Mouse (Mus musculus) frontal cortex, postnatal 14 days (tissue): ENCODE measurements at regions not wholly inside any gene's neighbourhood (a gene's known extent, or its start where the extent isn't known, plus 50 kb on each side); places are given as distances from the start of the nearest gene placed in this dataset.
A peak's percentile ranks its signal among the peaks of the same experiment; 100 is the strongest.

Source experiments
- DNase-seq, 2 experiments: peaks; one replicate each; pipeline ENCODE4 v3.0.0; 2022; ENCODE audit warnings: low spot score in 2 of 2

DNA sequence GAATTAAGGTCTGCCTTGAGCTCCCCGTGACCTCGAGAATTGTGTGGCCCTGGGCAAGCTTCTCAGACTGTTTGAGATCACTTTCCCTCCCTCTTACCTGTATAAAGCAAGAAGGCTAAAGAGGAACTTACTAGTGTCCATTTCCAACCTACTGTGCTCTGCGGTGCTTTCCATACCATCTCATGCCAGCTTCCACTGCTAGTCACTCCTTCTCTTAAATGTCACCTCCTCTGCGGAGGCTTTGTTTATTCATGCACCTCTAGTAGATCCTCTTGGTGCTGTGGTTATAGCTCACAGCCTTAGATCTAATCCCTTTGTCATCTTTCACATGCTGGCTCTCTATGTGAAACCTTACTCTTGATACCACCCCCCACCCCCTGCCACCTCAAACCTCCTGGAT, 2310.3 kb upstream of the Lrrc6 start:
- DNase-seq = no peak

DNA sequence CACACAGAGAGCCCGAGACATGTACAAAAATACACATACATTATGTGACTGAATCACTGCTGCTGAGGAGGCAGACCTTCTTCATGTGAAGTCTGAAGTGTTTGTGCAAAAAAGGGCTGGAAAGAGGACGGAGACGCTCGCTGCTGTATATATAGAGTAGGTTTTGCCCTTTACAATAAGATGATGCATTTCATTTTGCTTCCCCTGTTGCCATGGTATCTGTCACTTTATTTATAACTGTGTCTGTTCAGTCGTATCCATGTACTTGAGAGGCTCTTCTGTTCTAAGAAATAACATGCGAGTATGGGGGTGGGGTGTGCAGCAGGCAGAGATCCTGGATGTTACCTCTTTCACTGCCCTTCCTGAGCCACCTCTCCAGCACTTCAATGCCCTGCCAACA, 2309.9 kb upstream of the Lrrc6 start:
- peak; percentile 37 to 41 for DNase-seq

- DNase-seq = no peak
These were observed 2307.5 kb upstream of the Lrrc6 start for GRCm38 (mm10) chr15:68808175-68808574.

DNA sequence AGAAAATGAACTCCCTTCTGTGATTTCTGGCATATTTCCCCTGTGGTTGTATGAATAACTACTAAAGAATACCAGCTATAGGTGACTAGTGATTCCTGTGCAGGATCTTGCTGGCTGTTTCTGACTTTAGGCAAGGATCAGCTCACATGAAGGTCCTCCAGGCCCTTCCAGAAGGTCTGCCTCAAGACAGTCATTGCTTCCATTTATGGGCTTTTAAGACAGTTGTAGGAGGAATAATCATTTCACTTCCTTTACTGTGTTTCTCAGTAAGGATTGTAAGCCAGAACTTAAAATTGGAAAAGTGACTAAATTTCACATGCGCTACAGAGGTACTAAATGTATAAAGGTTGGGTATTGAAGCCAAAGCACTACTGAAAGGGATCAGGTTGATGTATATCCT, 2303.5 kb upstream of the Lrrc6 start:
- no peak for DNase-seq

GRCm38 (mm10) chr15:68801763-68802162, 2301.1 kb upstream of the Lrrc6 start:
- DNase-seq = no peak

- no peak for DNase-seq
These were observed 2296.7 kb upstream of the Lrrc6 start for GRCm38 (mm10) chr15:68797406-68797805.

GRCm38 (mm10) chr15:68795239-68795960, 2294.7 kb upstream of the Lrrc6 start:
- DNase-seq = no peak

DNA sequence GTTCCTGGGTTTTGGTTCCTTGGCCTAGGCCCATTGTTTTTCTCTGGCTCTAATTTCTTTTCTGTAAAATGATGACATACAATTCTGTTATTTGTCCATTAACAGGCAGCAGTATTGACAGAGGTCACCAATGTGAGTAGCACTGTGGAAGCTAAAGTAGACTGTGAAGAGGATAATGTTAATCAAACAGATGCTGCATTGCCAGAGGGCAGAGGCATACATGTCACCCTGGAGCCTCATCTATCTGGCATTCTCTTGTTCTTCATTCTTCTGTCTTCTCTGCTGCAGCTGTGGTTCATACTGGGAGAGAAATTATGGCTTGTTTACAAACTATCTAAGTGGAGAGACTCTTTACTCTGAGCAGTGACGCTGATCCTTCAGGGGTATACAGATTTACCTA, 2259.2 kb upstream of the Lrrc6 start:
- DNase-seq = no peak

- DNase-seq = no peak
These were observed 2254.5 kb upstream of the Lrrc6 start for GRCm38 (mm10) chr15:68755255-68755654.

DNA sequence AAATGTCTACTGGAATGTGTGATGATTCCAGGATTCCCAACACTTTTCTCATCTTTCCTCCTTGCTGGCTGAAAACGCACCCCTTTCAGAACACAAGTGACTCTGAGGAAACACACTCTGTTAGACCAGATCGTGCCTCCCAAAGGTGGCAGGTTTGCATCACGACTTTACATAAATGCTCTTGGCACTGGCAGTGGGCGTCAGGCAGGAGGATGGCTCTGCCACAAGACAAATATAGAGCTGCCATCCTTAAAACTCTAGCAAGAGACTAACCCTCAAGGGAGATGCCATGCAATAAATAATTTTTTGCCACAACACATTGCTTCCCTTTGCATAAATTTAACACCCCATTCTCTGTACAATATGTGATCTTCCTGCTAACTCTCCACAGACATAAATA, 2254.1 kb upstream of the Lrrc6 start:
- DNase-seq = peak; percentile 52 to 79

DNA sequence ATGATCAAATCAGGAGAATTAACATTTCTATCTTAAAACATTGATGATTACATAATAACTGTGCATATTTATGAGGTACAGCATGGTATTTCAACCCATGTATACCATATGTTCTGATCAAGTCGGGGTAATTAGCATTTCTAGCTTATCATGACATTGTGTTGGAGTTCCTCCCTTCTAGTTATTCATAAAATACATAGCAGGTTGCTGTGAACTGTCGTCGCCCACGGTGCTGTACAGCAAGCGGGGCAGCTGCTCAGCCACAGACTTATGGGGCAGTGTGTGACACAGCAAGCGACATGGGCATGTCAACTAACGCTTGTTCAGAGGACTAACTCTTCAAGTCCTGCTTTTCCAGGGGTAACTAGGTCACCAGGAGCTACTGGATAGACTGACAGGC, 2238.6 kb upstream of the Lrrc6 start:
- no peak for DNase-seq

- DNase-seq = no peak
These were observed 2220.5 kb upstream of the Lrrc6 start for GRCm38 (mm10) chr15:68721250-68721649.

- peak in 1 of 2 experiments; percentile 21 for DNase-seq
These were observed 2218.8 kb upstream of the Lrrc6 start for GRCm38 (mm10) chr15:68719486-68719885.

DNA sequence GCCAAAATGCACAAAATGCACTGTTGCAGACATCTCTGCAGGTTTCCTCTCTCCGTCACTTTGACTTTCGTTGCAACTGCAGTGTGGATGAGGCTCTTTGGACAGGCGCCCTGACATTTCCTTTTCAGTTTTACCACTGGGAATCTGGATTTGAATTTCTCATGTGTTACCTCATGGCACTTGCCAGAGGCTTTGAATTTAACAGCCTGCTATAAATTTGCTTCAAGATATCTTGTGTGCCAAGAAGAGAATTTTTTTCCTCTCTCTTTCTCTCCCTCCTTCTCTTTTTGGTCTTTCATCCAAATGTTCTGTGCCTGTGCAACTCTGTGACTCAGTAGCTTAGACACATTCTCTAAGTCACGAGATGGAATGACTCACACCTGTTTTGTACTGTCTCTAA, 2213.6 kb upstream of the Lrrc6 start:
- DNase-seq = peak in 1 of 2 experiments; percentile 15

DNA sequence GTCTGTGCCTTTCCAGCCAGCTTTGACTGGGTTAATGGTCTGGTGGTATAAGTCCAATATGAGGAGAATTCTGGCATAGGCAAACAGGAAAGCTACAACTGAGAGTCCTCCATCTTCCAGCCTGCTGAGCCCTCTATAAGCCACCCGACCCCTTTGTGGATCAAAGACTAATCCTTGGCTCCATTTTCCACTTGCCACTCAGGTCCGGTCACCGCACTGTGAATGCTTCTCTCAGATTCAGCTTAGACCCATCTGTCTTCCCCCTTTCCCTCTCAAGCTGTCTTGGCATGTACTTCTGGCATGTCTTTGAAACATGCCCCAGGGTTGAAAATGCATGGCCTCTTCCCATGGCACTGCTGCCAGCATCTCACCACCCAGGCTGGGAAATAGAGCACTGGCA, 2206.6 kb upstream of the Lrrc6 start:
- no peak for DNase-seq

DNA sequence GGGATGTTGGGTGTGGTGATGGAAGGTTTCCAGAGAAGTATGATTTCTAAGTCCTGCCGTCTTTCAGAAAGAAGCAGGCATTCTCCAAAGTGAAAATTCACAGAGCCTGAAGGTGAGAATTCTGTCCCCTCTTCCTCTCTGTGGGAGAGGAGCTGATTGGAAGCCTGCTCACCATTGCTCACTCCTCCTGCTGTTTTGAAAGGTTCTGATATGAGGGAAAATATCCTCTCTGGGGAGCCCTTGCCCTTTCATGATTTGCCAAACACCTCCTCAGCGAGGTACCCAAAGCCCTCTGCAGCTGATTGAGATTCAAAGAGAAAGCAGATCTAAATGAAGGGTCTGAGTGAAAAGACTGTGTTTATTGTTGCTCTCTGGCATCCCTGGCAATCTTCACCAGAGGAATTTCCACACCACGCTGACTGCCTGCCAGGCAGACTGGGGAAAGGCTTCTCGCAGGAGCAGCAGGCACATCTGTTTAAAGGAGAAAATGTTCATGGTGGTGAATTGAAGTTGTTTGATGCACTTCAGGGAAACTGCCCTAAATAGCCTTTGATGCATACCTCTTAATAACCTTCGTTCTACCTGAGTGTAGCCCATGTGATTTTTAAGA, 2194.4 kb upstream of the Lrrc6 start:
- DNase-seq = no peak

- DNase-seq = no peak
These were observed 2166.8 kb upstream of the Lrrc6 start for GRCm38 (mm10) chr15:68667462-68667861.

DNA sequence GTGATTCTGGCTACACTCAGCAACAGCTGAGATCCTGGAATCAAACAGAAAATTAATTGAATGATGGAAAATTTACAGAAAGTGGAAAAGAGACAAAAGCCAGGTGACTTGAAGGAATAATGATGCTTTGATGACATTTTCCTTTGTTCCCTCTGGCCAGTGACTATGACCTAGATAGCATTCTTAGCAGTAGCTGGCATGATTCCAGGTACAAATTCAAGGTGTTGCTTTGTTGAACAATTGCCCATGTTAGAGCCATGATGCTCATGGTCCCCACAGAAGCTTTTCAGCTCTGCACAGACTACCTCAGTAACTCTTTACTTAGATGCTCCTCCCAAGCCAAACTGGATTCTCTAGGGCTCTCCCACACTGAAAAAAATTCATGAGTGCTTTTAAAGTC, 2164.6 kb upstream of the Lrrc6 start:
- DNase-seq = no peak

- no peak for DNase-seq
These were observed 2156.0 kb upstream of the Lrrc6 start for GRCm38 (mm10) chr15:68656722-68657121.

GRCm38 (mm10) chr15:68655046-68655445, 2154.3 kb upstream of the Lrrc6 start:
- DNase-seq = no peak

DNA sequence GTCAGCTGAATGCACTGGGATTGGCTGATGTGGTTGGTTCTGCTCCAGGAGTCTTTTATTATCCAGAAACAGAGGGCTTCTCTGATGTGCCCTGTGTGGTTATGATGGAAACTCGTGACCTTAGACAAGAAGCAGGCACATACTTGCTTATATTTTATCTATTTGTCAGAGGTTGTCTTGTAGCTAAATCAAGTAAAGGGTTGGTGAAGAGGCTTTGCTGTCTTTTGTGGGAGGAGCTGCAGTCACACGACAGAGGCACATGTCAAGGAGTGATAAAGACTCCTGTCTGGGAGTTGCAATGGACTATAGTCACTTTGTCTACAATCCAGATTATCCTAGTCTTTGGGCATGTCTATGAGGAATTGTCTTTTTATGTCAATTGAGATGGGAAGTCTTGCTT, 2149.9 kb upstream of the Lrrc6 start:
- no peak for DNase-seq

DNA sequence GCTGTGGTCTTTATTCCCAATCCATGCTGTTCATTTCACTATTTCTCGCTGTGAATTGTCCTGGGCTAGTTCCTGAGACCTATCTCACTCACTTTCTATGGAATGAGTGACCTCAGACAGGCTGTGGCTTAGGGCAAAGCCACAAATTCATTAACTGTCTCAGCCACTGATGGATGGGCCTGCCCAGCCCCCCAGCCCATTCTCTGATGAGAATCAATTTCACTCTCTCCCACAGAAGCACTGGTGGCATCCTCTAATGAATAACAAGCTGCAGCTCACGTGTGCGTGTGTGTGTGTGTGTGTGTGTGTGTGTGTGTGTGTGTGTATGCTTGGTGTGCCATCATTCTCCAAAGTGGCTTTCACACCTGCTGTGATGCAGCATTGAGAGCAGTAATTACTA, 2149.3 kb upstream of the Lrrc6 start:
- DNase-seq = no peak

GRCm38 (mm10) chr15:68646865-68647264, 2146.2 kb upstream of the Lrrc6 start:
- DNase-seq = no peak

DNA sequence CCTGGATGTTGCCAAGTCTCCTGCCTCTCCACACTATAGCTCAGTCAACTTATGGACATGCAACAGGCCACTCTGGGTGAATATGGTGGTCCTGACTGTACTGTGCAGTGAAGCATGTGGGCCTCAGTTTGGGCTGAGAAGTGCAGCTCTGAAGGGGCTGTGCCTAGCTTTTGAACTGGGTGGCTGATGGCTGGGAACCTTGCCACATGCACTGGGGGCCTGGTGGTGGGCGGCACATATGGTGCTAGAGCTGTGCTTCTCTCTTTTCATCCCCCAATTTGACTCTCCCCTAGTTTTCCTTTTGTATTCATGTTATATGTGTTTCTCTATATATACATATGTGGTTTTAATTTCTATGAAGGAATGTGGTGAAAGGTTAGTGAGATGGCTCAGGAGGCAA, 2144.2 kb upstream of the Lrrc6 start:
- no peak for DNase-seq
